Mouse (Mus musculus) hindbrain, embryonic 14.5 days (tissue): ENCODE measurements around the gene Kif21a. TPM values are rescaled to one million over a fixed set of nuclear protein-coding genes. Genes with fewer than 3 reads are reported as not detected.
A peak's percentile ranks its signal among the peaks of the same experiment; 100 is the strongest.

Experiments
- ATAC-seq: fragments of 200-750 bp; cut with Nextera tagmentation; 2 replicates; pipeline ENCODE4 v1.8.0; 2017; ENCODE audit warnings: moderate number of reproducible peaks, mild to moderate bottlenecking, moderate TSS enrichment, moderate library complexity; ENCODE audit not compliant: low FRiP score
- DNase-seq: peaks from one replicate; pipeline ENCODE4 v3.0.0-alpha.2; 2015; ENCODE audit warnings: low spot score
- H3K27ac ChIP-seq: fragments of 300-500 bp; sonication (generic); 2 replicates; pipeline ENCODE4 v1.5.1; 2014; ENCODE audit warnings: mild to moderate bottlenecking, moderate library complexity
- H3K27me3 ChIP-seq: fragments of 300-500 bp; sonication (generic); 2 replicates; pipeline ENCODE4 v1.6.1; 2014; ENCODE audit warnings: mild to moderate bottlenecking, low read length, mixed read lengths; ENCODE audit not compliant: control insufficient read depth, insufficient read depth
- H3K36me3 ChIP-seq: fragments of 300-500 bp; sonication (generic); replicated peaks from 2 replicates; pipeline ENCODE4 v1.6.1; 2014; ENCODE audit not compliant: control insufficient read depth, insufficient read depth
- H3K4me1 ChIP-seq: fragments of 300-500 bp; sonication (generic); replicated peaks from 2 replicates; pipeline ENCODE4 v1.6.1; 2014; ENCODE audit warnings: antibody characterized with exemption, low read length, mixed read lengths; ENCODE audit not compliant: control insufficient read depth, insufficient read depth
- H3K4me2 ChIP-seq: fragments of 300-500 bp; sonication (generic); replicated peaks from 2 replicates; pipeline ENCODE4 v1.6.1; 2014; ENCODE audit warnings: mild to moderate bottlenecking, moderate library complexity
- H3K4me3 ChIP-seq: fragments of 300-500 bp; sonication (generic); replicated peaks from 2 replicates; pipeline ENCODE4 v1.5.1; 2014; ENCODE audit warnings: mild to moderate bottlenecking, low read length
- H3K9ac ChIP-seq: fragments of 300-500 bp; sonication (generic); 2 replicates; pipeline ENCODE4 v1.6.1; 2014
- H3K9me3 ChIP-seq: fragments of 300-500 bp; sonication (generic); 2 replicates; pipeline ENCODE4 v1.6.1; 2016; ENCODE audit warnings: low read length; ENCODE audit not compliant: control insufficient read depth
- WGBS: fragments of 180-500 bp; shearing (Covaris S2); extraction: QIAGEN DNeasy Blood & Tissue Kit; methylation state at CpG from one replicate; pipeline ENCODE4 v1.1.7; 2014; 5-methylcytosine and 5-hydroxymethylcytosine counted together
- polyA plus RNA-seq: library from polyadenylated mRNA; unstranded; fragments of >200 nt; fragmentation: Nextera tagmentation; extraction: Ambion mirVana; gene quantifications from 2 replicates; pipeline ENCODE4 v1.2.1, GENCODE M21; 2014

Gene Kif21a
- polyA plus RNA-seq, 1 experiment from 2014 or later = 50.8 TPM

DNA sequence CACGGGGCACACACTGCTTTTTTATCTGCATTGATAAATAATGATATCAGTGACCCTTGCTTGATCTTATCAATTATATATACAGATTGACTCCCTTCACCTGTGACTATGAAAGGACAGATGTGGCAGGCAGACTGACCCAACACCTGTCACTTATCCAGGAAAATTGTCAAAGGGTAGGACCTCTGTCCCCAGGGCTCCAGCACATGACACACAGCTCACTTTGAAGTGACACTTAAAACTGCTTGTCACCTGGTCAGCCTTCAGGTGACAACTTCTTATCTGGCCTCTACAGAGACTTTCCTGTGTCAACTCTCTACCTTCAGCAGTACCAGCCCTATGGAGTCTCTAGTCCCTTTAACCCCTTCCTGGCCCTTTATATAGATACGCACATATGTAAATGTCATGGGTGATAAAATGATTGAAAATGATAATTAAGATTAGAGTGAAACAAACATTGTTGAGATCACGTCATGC lies 7.2 kb upstream of the Kif21a start:
- H3K27ac ChIP-seq = no peak overlapping the region
- 0 out of 2 replicates have a peak, but pooled peaks cover 7% of the 10 kb centered on the region for H3K4me1 ChIP-seq
- H3K9ac ChIP-seq = no peak overlapping the region
- ATAC-seq (no peak), DNase-seq (no peak)
- 51% methylated on average over 3 of the region's 3 CpGs for WGBS
- H3K4me2 ChIP-seq = no peak overlapping the region
- H3K4me3 ChIP-seq = no peak overlapping the region
- no peaks in the 10 kb centered on the region for H3K36me3 ChIP-seq
- no peaks in the 10 kb centered on the region for H3K27me3 ChIP-seq
- 0 out of 2 replicates have a peak, but pooled peaks cover 6% of the 10 kb centered on the region for H3K9me3 ChIP-seq

DNA sequence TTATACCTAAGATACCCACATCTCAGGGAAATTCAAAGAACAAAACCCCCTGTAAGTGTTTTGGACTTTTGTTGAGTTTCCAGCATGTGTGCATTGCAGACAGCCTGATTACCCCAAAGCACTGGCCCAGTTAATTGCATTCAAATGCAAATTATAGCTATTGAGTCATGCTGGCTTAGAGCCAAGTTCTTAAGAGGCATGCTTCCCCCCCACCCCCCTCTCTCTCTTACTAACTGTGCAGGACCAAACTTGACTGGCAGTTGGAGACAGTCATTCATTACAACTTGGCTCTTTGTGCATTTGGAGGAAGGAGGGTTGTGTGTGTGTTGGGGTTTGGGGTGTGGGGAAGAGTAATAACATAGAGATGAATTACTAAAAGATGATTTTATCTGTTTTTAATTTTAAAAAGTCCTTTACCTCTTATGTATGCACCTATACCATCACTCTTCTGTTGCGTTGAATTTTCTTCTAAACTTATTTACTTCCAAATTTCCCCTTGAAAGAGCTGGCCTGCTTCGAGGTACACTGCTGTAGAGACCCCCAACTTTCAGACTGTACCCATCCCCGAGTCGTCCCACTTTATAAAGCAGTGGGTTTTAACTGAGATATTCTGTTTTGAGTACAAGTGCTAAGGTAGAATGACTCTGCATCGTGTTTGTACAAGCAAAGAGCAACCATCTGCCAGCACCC lies 6.6 kb upstream of the Kif21a start:
- no peaks in the 10 kb centered on the region for H3K36me3 ChIP-seq

DNA sequence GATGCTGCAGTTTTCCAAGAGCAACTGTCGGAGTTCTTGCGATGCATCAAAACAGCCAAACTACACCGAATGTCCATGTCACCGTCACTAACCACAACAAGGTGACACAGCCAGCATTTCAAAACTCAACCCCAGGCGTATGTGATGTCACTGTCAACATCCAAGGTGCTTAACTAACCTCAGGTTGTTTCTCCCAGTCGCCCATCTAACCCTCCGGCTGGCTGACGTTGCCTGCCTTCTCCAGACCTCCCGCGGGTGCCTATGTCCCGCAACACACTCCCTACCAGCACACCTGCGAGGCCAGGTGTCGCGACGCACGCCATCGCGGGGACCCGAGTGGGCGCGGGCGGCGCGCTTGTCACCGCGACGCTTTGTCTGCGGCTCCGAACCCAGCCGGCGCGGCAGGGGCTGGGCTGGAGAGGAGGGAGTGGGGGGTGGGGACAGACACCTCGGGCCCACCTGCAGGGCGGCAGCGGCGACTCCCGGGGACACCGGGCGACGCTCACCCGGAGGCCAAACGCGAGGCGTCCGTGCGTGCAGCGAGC lies 725 bp downstream of the Kif21a start:
- WGBS = under 1% methylated on average over 45 of the region's 47 CpGs
- DNase-seq (peak; percentile 65), ATAC-seq (peak; percentile 55)

More for the DNA sequence above, 6.6 kb upstream of the Kif21a start:
- Histone ChIP-seq H3K4me1 (0 out of 2 replicates have a peak, but pooled peaks cover 7% of the 10 kb centered on the region), H3K4me3 (no peak overlapping the region), H3K9me3 (0 out of 2 replicates have a peak, but pooled peaks cover 6% of the 10 kb centered on the region), H3K9ac (no peak overlapping the region), H3K27ac (no peak overlapping the region), H3K4me2 (no peak overlapping the region), H3K27me3 (no peaks in the 10 kb centered on the region)
- ATAC-seq = peak; percentile 90
- DNase-seq = peak; percentile 87
- WGBS = 24% methylated on average over 5 of the region's 5 CpGs

DNA sequence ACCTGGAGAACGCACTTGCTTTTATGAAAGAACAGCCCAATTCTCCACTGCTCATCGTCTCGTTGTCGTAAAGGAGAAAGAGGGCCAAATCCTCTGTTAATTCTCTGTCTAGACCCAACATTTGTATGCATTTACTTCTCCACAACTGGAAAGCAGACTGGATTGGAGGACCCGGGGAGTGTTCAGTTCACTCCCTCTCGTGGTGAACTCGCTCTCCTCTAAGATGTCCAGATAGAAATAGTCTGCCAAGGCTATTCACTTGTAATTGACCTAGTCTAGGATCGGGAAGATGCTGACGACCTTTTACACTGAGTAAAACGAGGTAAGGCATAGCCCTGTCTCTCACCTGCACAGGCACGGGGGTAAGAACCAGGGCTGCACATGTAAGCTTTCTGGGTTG lies 2.1 kb downstream of the Kif21a start:
- Histone ChIP-seq H3K36me3 (no peaks in the 10 kb centered on the region), H3K27me3 (no peaks in the 10 kb centered on the region), H3K4me2 (peak overlapping the region; percentile 56), H3K9me3 (no peaks in the 10 kb centered on the region), H3K9ac (peak overlapping the region; percentile 1; the same call in 1 of the 2 replicates), H3K4me3 (peak overlapping the region; percentile 96), H3K27ac (peak overlapping the region; percentile 57; the same call in 1 of the 2 replicates), H3K4me1 (peaks cover 32% of the 10 kb centered on the region)
- ATAC-seq (no peak), DNase-seq (no peak)
- WGBS = 50% methylated on average over 11 of the region's 11 CpGs

More for the DNA sequence above, 725 bp downstream of the Kif21a start:
- Histone ChIP-seq H3K27me3 (no peaks in the 10 kb centered on the region), H3K4me1 (peaks cover 32% of the 10 kb centered on the region), H3K9ac (peak overlapping the region; percentile 99), H3K9me3 (no peaks in the 10 kb centered on the region), H3K27ac (peak overlapping the region; percentile 100), H3K36me3 (no peaks in the 10 kb centered on the region), H3K4me3 (peak overlapping the region; percentile 96), H3K4me2 (peak overlapping the region; percentile 56)

DNA sequence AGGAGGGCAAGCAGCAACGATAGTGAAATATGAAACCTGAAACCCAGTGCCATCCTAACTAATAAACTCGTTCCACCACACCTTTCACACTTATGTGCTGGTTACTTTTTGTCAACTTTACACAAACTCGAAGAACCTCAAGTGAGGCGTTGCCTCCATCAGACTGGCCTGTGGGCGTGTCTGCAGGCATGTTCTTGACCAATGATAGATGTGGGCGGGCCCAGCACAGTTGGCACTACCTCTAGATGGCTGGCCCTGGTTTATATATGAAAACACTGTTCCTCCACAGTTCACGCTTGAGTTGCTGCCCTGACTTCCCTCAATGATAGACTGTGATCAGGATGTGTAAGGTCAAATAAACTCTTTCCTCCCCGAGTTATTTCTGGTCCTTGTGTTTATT lies 3.2 kb downstream of the Kif21a start:
- H3K27me3 ChIP-seq = no peaks in the 10 kb centered on the region
- H3K9ac ChIP-seq = no peak overlapping the region
- no peak overlapping the region for H3K27ac ChIP-seq
- peaks cover 32% of the 10 kb centered on the region for H3K4me1 ChIP-seq
- H3K4me2 ChIP-seq = peak overlapping the region; percentile 56
- ATAC-seq (no peak), DNase-seq (no peak)
- no peaks in the 10 kb centered on the region for H3K9me3 ChIP-seq
- no peaks in the 10 kb centered on the region for H3K36me3 ChIP-seq
- no peak overlapping the region for H3K4me3 ChIP-seq
- 63% methylated on average over 8 of the region's 8 CpGs for WGBS

DNA sequence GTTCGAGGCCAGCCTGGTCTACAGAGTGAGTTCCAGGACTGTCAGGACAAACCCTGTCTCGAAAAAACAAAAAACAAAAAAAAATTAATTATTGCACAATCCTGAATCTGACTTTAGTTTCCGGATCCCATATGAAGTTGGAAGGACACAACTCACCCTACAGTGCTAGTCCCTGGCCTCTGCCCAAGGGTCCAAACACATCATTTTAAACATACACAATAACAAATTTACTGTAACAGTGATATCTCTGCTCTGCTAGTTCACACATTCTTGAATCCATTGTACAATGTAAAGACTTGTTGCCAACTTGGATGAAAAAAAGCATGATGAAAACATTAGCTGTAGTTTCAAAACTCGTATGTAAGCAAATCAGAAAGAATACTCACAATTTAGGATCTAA lies 6.5 kb downstream of the Kif21a start:
- no peak for ATAC-seq
- no peak for DNase-seq
- no peak overlapping the region for H3K27ac ChIP-seq
- no peak overlapping the region for H3K4me3 ChIP-seq
- no peaks in the 10 kb centered on the region for H3K27me3 ChIP-seq
- H3K4me2 ChIP-seq = no peak overlapping the region
- H3K36me3 ChIP-seq = no peaks in the 10 kb centered on the region
- no peaks in the 10 kb centered on the region for H3K9me3 ChIP-seq
- 91% methylated on average over 4 of the region's 4 CpGs for WGBS
- H3K4me1 ChIP-seq = peaks cover 27% of the 10 kb centered on the region
- H3K9ac ChIP-seq = no peak overlapping the region

DNA sequence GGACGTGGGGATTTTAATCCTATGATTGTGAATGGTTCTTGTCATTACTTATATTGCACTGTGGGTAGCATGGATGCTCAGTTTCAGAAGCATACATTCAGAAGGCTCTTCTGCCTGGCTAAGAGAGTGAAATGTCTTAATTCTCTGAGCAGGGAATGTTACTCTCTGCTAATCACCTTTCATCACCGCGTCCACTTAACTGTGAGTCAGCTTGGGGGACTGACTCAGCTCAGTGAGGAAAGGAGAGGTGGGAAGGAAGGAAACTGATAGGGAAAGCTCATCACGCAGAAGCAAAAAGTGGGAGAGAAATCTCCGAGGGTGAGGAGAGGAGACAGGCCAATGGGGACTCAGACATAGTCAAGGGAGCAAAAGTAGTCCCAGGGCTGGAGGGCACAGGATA lies 10.9 kb downstream of the Kif21a start:
- peaks cover 12% of the 10 kb centered on the region for H3K4me1 ChIP-seq
- H3K27me3 ChIP-seq = no peaks in the 10 kb centered on the region
- DNase-seq (no peak), ATAC-seq (no peak)
- H3K9ac ChIP-seq = no peak overlapping the region
- H3K36me3 ChIP-seq = 0 out of 2 replicates have a peak, but pooled peaks cover 1% of the 10 kb centered on the region
- 79% methylated on average over 5 of the region's 5 CpGs for WGBS
- H3K4me3 ChIP-seq = no peak overlapping the region
- no peak overlapping the region for H3K27ac ChIP-seq
- H3K4me2 ChIP-seq = no peak overlapping the region
- H3K9me3 ChIP-seq = no peaks in the 10 kb centered on the region

DNA sequence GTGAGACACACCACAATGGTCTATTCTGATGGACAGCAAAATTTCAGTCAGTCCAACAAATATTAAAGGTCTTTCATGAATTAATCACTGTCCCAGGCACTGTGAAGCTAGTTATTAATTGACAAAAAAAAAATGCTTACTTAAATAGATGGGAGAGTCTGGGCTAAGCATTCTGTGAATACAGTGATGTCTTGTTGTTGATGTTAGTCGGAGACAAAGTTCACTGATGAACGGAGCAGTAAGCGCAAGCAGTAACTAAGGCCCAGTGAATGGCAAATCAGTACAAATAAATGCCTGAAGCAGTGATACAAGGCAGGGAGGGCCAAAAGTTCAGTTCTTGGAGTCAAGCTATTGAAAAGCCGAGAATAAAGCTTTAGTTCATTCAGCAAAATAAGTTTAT lies 15.7 kb downstream of the Kif21a start:
- Histone ChIP-seq H3K4me3 (no peak overlapping the region), H3K9ac (no peak overlapping the region), H3K27me3 (no peaks in the 10 kb centered on the region), H3K4me2 (no peak overlapping the region), H3K27ac (0 out of 2 replicates have a peak overlapping the region, but pooled peaks have one; percentile 38), H3K9me3 (no peaks in the 10 kb centered on the region), H3K36me3 (peaks cover 3% of the 10 kb centered on the region; the same call in 1 of the 2 replicates), H3K4me1 (peaks cover 22% of the 10 kb centered on the region)
- no peak for ATAC-seq
- WGBS = 42% methylated on average over 4 of the region's 4 CpGs
- no peak for DNase-seq

DNA sequence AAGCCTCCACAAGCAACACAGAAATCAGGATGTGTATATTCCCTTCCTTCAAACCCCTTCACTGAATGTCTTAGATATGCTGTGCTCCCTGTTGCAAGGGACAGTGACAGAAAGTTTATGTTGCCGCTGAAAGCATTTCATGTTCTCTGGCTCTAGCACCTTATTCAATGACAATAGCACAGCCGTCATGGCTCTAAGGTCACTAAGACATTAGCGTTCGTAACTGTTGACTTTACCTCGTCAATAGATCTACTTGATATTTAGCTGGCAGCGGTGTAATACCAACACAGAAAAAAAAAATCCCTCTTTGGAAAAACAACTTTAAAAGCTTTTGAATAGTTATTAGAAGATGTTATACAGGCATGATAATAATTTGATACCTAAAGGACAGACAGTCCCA lies 16.2 kb downstream of the Kif21a start:
- 61% methylated on average over 6 of the region's 6 CpGs for WGBS
- H3K27me3 ChIP-seq = no peaks in the 10 kb centered on the region
- ATAC-seq = no peak

More for the DNA sequence above, 16.2 kb downstream of the Kif21a start:
- H3K4me3 ChIP-seq = no peak overlapping the region
- H3K9me3 ChIP-seq = no peaks in the 10 kb centered on the region
- H3K9ac ChIP-seq = no peak overlapping the region
- H3K4me1 ChIP-seq = peaks cover 22% of the 10 kb centered on the region
- no peak for DNase-seq
- H3K4me2 ChIP-seq = no peak overlapping the region
- no peak overlapping the region for H3K27ac ChIP-seq
- peaks cover 3% of the 10 kb centered on the region; the same call in 1 of the 2 replicates for H3K36me3 ChIP-seq
